Mouse (Mus musculus) intestine, embryonic 14.5 days (tissue): Measurements from ENCODE around the gene Olfr47. TPM values are rescaled to one million over a fixed set of nuclear protein-coding genes. Genes with fewer than 3 reads are reported as not detected.
"Not testable (repeated sequence)": the region's sequence is repeated elsewhere in the genome, so short reads cannot be mapped to it uniquely, and the experiment has no call there.

Source experiments
- ATAC-seq: fragments of 200-750 bp; cut with Nextera tagmentation; replicated peaks from 2 replicates; pipeline ENCODE4 v1.8.0; 2017; ENCODE audit warnings: low read depth, moderate number of reproducible peaks, moderate TSS enrichment, moderate library complexity; ENCODE audit not compliant: low FRiP score, low TSS enrichment
- DNase-seq: peaks from one replicate; pipeline ENCODE4 v3.0.0-alpha.2; 2018; ENCODE audit warnings: low spot score
- H3K27ac ChIP-seq: fragments of 300-500 bp; sonication (generic); 2 replicates; pipeline ENCODE4 v1.5.1; 2014; ENCODE audit warnings: low read depth, mild to moderate bottlenecking, control low read depth
- H3K27me3 ChIP-seq: fragments of 300-500 bp; sonication (generic); replicated peaks from 2 replicates; pipeline ENCODE4 v1.6.1; 2014; ENCODE audit warnings: low read length, control low read depth; ENCODE audit not compliant: control insufficient read depth, insufficient read depth
- H3K36me3 ChIP-seq: fragments of 300-500 bp; sonication (generic); 2 replicates; pipeline ENCODE4 v1.6.1; 2014; ENCODE audit warnings: low read length, control low read depth; ENCODE audit not compliant: control insufficient read depth, insufficient read depth
- H3K4me1 ChIP-seq: fragments of 300-500 bp; sonication (generic); replicated peaks from 2 replicates; pipeline ENCODE4 v1.6.1; 2014; ENCODE audit warnings: low read length, control low read depth, mixed read lengths; ENCODE audit not compliant: control insufficient read depth, insufficient read depth
- H3K4me2 ChIP-seq: fragments of 300-500 bp; sonication (generic); 2 replicates; pipeline ENCODE4 v1.6.1; 2014; ENCODE audit warnings: low read length
- H3K4me3 ChIP-seq: fragments of 300-500 bp; sonication (generic); 2 replicates; pipeline ENCODE4 v1.5.1; 2014; ENCODE audit warnings: low read depth, low read length, control low read depth, mixed read lengths
- H3K9ac ChIP-seq: fragments of 300-500 bp; sonication (generic); 2 replicates; pipeline ENCODE4 v1.6.1; 2014; ENCODE audit warnings: mild to moderate bottlenecking, low read length
- H3K9me3 ChIP-seq: fragments of 300-500 bp; sonication (generic); 2 replicates; pipeline ENCODE4 v1.6.1; 2016; ENCODE audit warnings: low read length, control low read depth; ENCODE audit not compliant: control insufficient read depth
- WGBS: fragments of 180-500 bp; shearing (Covaris S2); extraction: QIAGEN DNeasy Blood & Tissue Kit; methylation state at CpG from one replicate; pipeline ENCODE4 v1.1.7; 2014; 5-methylcytosine and 5-hydroxymethylcytosine counted together
- polyA plus RNA-seq: library from polyadenylated mRNA; unstranded; fragments of >200 nt; fragmentation: Nextera tagmentation; extraction: Ambion mirVana; gene quantifications from 2 replicates; pipeline ENCODE4 v1.2.1, GENCODE M21; 2014

Gene Olfr47
- polyA plus RNA-seq, result not detected in 2 replicates

DNA sequence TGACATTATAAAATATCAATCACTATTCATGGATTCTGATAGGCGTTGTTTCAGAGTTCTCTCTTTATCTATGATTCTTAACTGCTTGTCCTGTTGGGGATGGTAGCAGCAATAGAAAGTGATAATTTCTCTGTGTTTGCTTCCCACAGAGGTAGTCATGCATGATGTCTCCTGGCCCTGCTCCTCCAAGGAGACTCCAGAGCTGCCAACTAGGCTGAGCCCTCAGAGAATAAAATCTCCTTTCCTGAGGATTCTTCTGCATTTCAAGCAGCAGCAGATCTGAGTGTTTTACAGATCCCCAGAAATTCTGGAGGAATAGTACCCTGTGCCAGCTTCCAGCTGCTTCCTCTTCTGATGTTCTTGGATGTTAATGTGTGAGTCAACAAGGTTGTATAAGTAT lies at the start of gene Olfr47:
Gene Olfr47, plus strand, starts transcription at position 275 of the 400 bp plus-strand sequence.
- H3K9ac ChIP-seq, H3K36me3 ChIP-seq, H3K4me3 ChIP-seq, H3K9me3 ChIP-seq, H3K4me1 ChIP-seq, H3K4me2 ChIP-seq, H3K27me3 ChIP-seq, H3K27ac ChIP-seq, DNase-seq, ATAC-seq: not testable (repeated sequence)
- WGBS, result 80% methylated on average over 1 of the region's 1 CpGs

GRCm38 (mm10) chr6:43190986-43191385 lies 40.3 kb upstream of the Olfr47 start:
- Histone ChIP-seq H3K9ac (no peak overlapping the region), H3K4me2 (no peak overlapping the region), H3K4me3 (no peak overlapping the region), H3K27me3 (no peaks in the 10 kb centered on the region), H3K9me3 (no peaks in the 10 kb centered on the region), H3K27ac (no peak overlapping the region), H3K36me3 (no peaks in the 10 kb centered on the region), H3K4me1 (no peaks in the 10 kb centered on the region)
- WGBS, result 52% methylated on average over 3 of the region's 3 CpGs
- no peak for ATAC-seq
- no peak for DNase-seq

GRCm38 (mm10) chr6:43196781-43197180 lies 34.5 kb upstream of the Olfr47 start, which contains the start of gene Olfr435:
Gene Olfr435, plus strand, starts transcription at chr6:43197146.
- Histone ChIP-seq H3K4me2 (no peak within 1 kb of the TSS), H3K27me3 (no peaks in the 10 kb centered on the region), H3K4me1 (no peaks in the 10 kb centered on the region), H3K36me3 (no peaks in the 10 kb centered on the region), H3K4me3 (no peak within 1 kb of the TSS), H3K9ac (no peak within 1 kb of the TSS), H3K9me3 (no peaks in the 10 kb centered on the region), H3K27ac (no peak within 1 kb of the TSS)
- no peak for ATAC-seq
- DNase-seq, result no peak

DNA sequence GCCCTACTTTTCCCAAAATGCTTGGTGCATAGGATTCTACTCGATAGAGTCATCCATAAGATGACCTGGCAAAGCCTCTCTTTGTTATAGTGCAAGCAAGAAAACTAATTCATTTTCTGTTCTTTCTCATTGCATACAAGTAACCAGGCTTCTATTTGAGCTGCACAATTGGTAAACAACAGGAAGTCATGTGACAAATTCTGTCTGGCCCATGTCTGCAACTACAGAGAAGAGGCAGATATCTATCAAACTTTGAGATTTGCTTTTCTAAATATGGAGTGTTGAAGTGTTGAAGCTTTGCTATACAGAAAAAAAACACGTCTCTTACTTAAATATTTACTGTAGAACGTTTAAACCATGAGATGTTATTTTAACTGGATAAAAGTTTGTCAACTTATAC lies 33.2 kb upstream of the Olfr47 start:
- 38% methylated on average over 3 of the region's 3 CpGs for WGBS
- no peak for ATAC-seq

DNA sequence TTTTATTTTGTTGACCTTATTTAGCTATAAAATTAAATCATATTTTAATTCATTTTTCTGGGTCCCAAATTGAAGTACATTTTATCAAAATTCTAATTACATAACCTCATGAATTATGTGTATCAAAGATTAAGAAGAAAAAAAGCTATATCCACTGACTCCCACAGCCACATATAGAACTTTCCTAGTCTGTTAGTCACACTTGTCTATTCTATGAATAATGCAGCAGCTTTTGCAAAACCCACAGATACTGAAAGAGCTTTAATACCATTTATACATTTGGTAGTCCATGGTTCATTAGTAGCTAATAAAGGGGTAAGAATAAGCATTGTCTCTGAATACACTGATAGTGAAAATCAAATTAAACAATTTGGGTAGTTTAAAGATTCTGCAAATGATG lies 28.5 kb upstream of the Olfr47 start:
- Histone ChIP-seq H3K27me3 (no peaks in the 10 kb centered on the region), H3K9me3 (no peaks in the 10 kb centered on the region), H3K4me2 (no peak overlapping the region), H3K4me1 (no peaks in the 10 kb centered on the region), H3K27ac (no peak overlapping the region), H3K9ac (no peak overlapping the region), H3K4me3 (no peak overlapping the region), H3K36me3 (no peaks in the 10 kb centered on the region)
- ATAC-seq (no peak), DNase-seq (no peak)

More for the DNA sequence above, 33.2 kb upstream of the Olfr47 start:
- Histone ChIP-seq H3K4me3 (no peak overlapping the region), H3K4me1 (no peaks in the 10 kb centered on the region), H3K27ac (no peak overlapping the region), H3K9ac (no peak overlapping the region), H3K4me2 (no peak overlapping the region), H3K27me3 (no peaks in the 10 kb centered on the region), H3K36me3 (no peaks in the 10 kb centered on the region), H3K9me3 (no peaks in the 10 kb centered on the region)
- DNase-seq, result no peak

DNA sequence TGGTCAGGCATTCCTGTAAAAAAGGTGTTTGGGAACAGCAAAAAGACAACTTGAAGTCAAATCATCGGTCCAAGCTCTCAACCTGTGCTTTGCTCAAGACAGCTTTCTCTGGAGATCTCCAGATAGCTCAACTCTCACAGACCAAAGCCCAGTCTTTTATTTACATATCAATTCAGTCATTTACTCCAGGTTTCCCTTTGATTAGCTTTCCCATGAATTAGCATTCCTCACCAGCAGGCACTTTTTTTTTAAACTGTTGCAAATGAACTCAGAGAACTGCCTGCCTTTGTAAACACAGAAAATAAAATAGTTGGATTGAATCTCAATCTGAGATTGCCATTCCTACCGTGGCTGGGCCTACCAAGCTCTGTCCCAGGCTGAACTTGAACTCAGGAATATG lies 26.0 kb upstream of the Olfr47 start:
- no peak for ATAC-seq

DNA sequence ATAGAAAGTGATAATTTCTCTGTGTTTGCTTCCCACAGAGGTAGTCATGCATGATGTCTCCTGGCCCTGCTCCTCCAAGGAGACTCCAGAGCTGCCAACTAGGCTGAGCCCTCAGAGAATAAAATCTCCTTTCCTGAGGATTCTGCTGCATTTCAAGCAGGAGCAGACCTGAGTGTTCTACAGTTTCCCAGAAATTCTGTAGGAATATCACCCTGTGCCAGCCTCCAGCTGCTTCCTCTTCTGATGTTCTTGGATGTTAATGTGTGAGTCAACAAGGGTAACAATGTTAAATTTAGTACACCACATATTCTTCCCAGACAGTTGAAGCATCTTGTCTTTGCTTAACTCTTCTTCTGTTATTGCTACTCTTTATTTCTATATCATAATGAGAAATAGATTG lies 18.5 kb upstream of the Olfr47 start, which contains the start of gene Olfr434:
Gene Olfr434, plus strand, starts transcription at position 149 of the 400 bp plus-strand sequence.
- H3K4me1 ChIP-seq, H3K4me2 ChIP-seq, H3K36me3 ChIP-seq, ATAC-seq, H3K4me3 ChIP-seq, DNase-seq, H3K9ac ChIP-seq, H3K27ac ChIP-seq, H3K27me3 ChIP-seq, H3K9me3 ChIP-seq: not testable (repeated sequence)

More for the DNA sequence above, 26.0 kb upstream of the Olfr47 start:
- Histone ChIP-seq H3K27ac (no peak overlapping the region), H3K4me1 (no peaks in the 10 kb centered on the region), H3K4me3 (no peak overlapping the region), H3K9ac (no peak overlapping the region), H3K27me3 (no peaks in the 10 kb centered on the region), H3K9me3 (no peaks in the 10 kb centered on the region), H3K4me2 (no peak overlapping the region), H3K36me3 (no peaks in the 10 kb centered on the region)
- DNase-seq, result no peak
- WGBS, result 37% methylated on average over 2 of the region's 2 CpGs

- DNase-seq, result no peak
- Histone ChIP-seq H3K27ac (no peak overlapping the region), H3K4me2 (no peak overlapping the region), H3K9ac (no peak overlapping the region), H3K9me3 (no peaks in the 10 kb centered on the region), H3K4me1 (no peaks in the 10 kb centered on the region), H3K4me3 (no peak overlapping the region), H3K27me3 (no peaks in the 10 kb centered on the region), H3K36me3 (no peaks in the 10 kb centered on the region)
- 14% methylated on average over 4 of the region's 4 CpGs for WGBS
- ATAC-seq, result no peak
Observed at GRCm38 (mm10) chr6:43242061-43242460, 10.7 kb downstream of the Olfr47 start.

GRCm38 (mm10) chr6:43247396-43247795 lies 16.1 kb downstream of the Olfr47 start:
- WGBS, result 66% methylated on average over 3 of the region's 3 CpGs
- H3K9me3 ChIP-seq, result no peaks in the 10 kb centered on the region
- no peaks in the 10 kb centered on the region for H3K36me3 ChIP-seq
- ATAC-seq (no peak), DNase-seq (no peak)
- H3K27ac ChIP-seq, result no peak overlapping the region
- no peak overlapping the region for H3K9ac ChIP-seq
- no peak overlapping the region for H3K4me3 ChIP-seq
- H3K4me1 ChIP-seq, result no peaks in the 10 kb centered on the region
- no peak overlapping the region for H3K4me2 ChIP-seq
- no peaks in the 10 kb centered on the region for H3K27me3 ChIP-seq
